Comparison of ENCODE assay signal across 22 mouse cellular contexts in genomic region chr5:147191801-147192575, GRCm38 (mm10). TPM values are rescaled to one million over a fixed set of nuclear protein-coding genes. Genes with fewer than 3 reads are reported as not detected.
DNase-seq lines count a peak whose midpoint lies in the region; ATAC-seq lines count a peak whose summit lies in the region.
"Had no signal": no experiment of that assay in that cellular context is flagged by ENCODE, and none has a peak within 500 bp of the region (broad histone marks: within the 10 kb centered on the region; RNA-seq: fewer than 3 reads in every experiment).

No protein-coding gene starts in this region.

- no peak overlapping the region for H3K9ac ChIP-seq in forebrain, embryonic 11.5 days (ENCODE audit: low read length)
- no peak overlapping the region for H3K9ac ChIP-seq in forebrain, embryonic 15.5 days (replicated peaks)
- H3K9ac ChIP-seq in hindbrain, embryonic 15.5 days: no peak overlapping the region
- H3K9ac ChIP-seq in neural tube, embryonic 13.5 days: no peak overlapping the region
- H3K9ac ChIP-seq: intestine, embryonic 15.5 days; limb, embryonic 15.5 days had no signal

- H3K4me3 ChIP-seq in forebrain, embryonic 11.5 days (ENCODE audit: low read depth, low read length): 0 out of 2 replicates have a peak overlapping the region, but pooled peaks have one; percentile 5
- H3K4me3 ChIP-seq in forebrain, embryonic 15.5 days: no peak overlapping the region
- H3K4me3 ChIP-seq in hindbrain, embryonic 15.5 days: no peak overlapping the region
- peak overlapping the region; percentile 42 for H3K4me3 ChIP-seq in neural tube, embryonic 13.5 days
- H3K4me3 ChIP-seq: erythroblast, embryonic 14.5 days; intestine, embryonic 15.5 days; limb, embryonic 15.5 days had no signal

- H3K4me1 ChIP-seq in forebrain, embryonic 11.5 days (replicated peaks; ENCODE audit: control insufficient read depth, insufficient read depth, low read length): peaks cover 12% of the 10 kb centered on the region
- peaks cover 28% of the 10 kb centered on the region for H3K4me1 ChIP-seq in forebrain, embryonic 15.5 days
- H3K4me1 ChIP-seq in hindbrain, embryonic 15.5 days (replicated peaks): peaks cover 26% of the 10 kb centered on the region
- peaks cover 42% of the 10 kb centered on the region for H3K4me1 ChIP-seq in neural tube, embryonic 13.5 days (replicated peaks)

- WGBS in forebrain, embryonic 11.5 days: 2% methylated on average over 24 of the region's 24 CpGs
- under 1% methylated on average over 24 of the region's 24 CpGs for WGBS in forebrain, embryonic 15.5 days
- WGBS in hindbrain, embryonic 15.5 days: 6% methylated on average over 24 of the region's 24 CpGs
- 4% methylated on average over 24 of the region's 24 CpGs for WGBS in neural tube, embryonic 13.5 days

- no peak overlapping the region for H3K27ac ChIP-seq in forebrain, embryonic 11.5 days (ENCODE audit: low read depth, low read length)
- no peak overlapping the region for H3K27ac ChIP-seq in forebrain, embryonic 15.5 days (replicated peaks)
- H3K27ac ChIP-seq in hindbrain, embryonic 15.5 days (replicated peaks): no peak overlapping the region
- no peak overlapping the region for H3K27ac ChIP-seq in neural tube, embryonic 13.5 days (replicated peaks)
- H3K27ac ChIP-seq: intestine, embryonic 15.5 days; limb, embryonic 15.5 days; macrophage had no signal

- H3K36me3 ChIP-seq in forebrain, embryonic 11.5 days (ENCODE audit: control insufficient read depth, insufficient read depth, low read length): no peaks in the 10 kb centered on the region
- no peaks in the 10 kb centered on the region for H3K36me3 ChIP-seq in forebrain, embryonic 15.5 days
- no peaks in the 10 kb centered on the region for H3K36me3 ChIP-seq in hindbrain, embryonic 15.5 days
- H3K36me3 ChIP-seq in neural tube, embryonic 13.5 days: no peaks in the 10 kb centered on the region
- H3K36me3 ChIP-seq: intestine, embryonic 15.5 days; limb, embryonic 15.5 days had no signal

- no peak for ATAC-seq in forebrain, embryonic 11.5 days (replicated peaks; ENCODE audit: low FRiP score)
- ATAC-seq in forebrain, embryonic 15.5 days (replicated peaks): no peak
- no peak for ATAC-seq in hindbrain, embryonic 15.5 days (ENCODE audit: low FRiP score, low read depth)
- ATAC-seq in neural tube, embryonic 13.5 days (ENCODE audit: low read depth): no peak
- ATAC-seq in megakaryocyte, adult 5-6 weeks (ENCODE audit: poor library complexity, severe bottlenecking): no peak
- ATAC-seq: intestine, embryonic 15.5 days had no signal

- no peaks in the 10 kb centered on the region for H3K9me3 ChIP-seq in forebrain, embryonic 11.5 days (ENCODE audit: control insufficient read depth, low read length)
- no peaks in the 10 kb centered on the region for H3K9me3 ChIP-seq in forebrain, embryonic 15.5 days
- H3K9me3 ChIP-seq in hindbrain, embryonic 15.5 days: no peaks in the 10 kb centered on the region
- H3K9me3 ChIP-seq in neural tube, embryonic 13.5 days: no peaks in the 10 kb centered on the region
- H3K9me3 ChIP-seq: intestine, embryonic 15.5 days; limb, embryonic 15.5 days had no signal

- DNase-seq in forebrain, embryonic 11.5 days (ENCODE audit: low spot score): no peak
- DNase-seq in right cerebral cortex, postnatal 25 days: peak; percentile 8
- no peak for DNase-seq in right cerebral cortex, adult 18-20 months
- no peak for DNase-seq in heart, postnatal 10 days
- DNase-seq: adrenal gland, postnatal 14 days; kidney, postnatal 4 days; lung, adult 2 months; right cerebral cortex, postnatal 14 days had no signal

- H3K4me2 ChIP-seq in forebrain, embryonic 11.5 days (ENCODE audit: low read depth, low read length, severe bottlenecking): no peak overlapping the region
- H3K4me2 ChIP-seq in forebrain, embryonic 15.5 days (replicated peaks): no peak overlapping the region
- H3K4me2 ChIP-seq in hindbrain, embryonic 15.5 days: peak overlapping the region; percentile 23; the same call in 1 of the 2 replicates
- H3K4me2 ChIP-seq in neural tube, embryonic 13.5 days: peak overlapping the region; percentile 68
- H3K4me2 ChIP-seq: heart, embryonic 11.5 days; intestine, embryonic 15.5 days; limb, embryonic 15.5 days had no signal

- peaks cover 88% of the 10 kb centered on the region for H3K27me3 ChIP-seq in forebrain, embryonic 11.5 days (ENCODE audit: control insufficient read depth, insufficient read depth, low read length)
- peaks cover 94% of the 10 kb centered on the region for H3K27me3 ChIP-seq in forebrain, embryonic 15.5 days
- peaks cover 80% of the 10 kb centered on the region for H3K27me3 ChIP-seq in hindbrain, embryonic 15.5 days
- peaks cover 98% of the 10 kb centered on the region for H3K27me3 ChIP-seq in neural tube, embryonic 13.5 days

- intact Hi-C loops in heart, postnatal 10 days (cut with DNase I): no loop called here

RNA-seq across cellular contexts. Expression of gene Gsx1, which starts 3.5 kb away (rescaled TPM):
- polyA plus RNA-seq in forebrain, embryonic 11.5 days (2014; fragmentation: Nextera tagmentation; extraction: Ambion mirVana): 8.9 and 10.6 TPM in 2 replicates
- polyA plus RNA-seq in forebrain, embryonic 15.5 days (2015; fragmentation: Nextera tagmentation; extraction: Ambion mirVana): 2.1 and 3.3 TPM in 2 replicates
- 7.4 and 9.3 TPM in 2 replicates for polyA plus RNA-seq in hindbrain, embryonic 15.5 days (2015; fragmentation: Nextera tagmentation; extraction: Ambion mirVana)
- 5.3 and 7.1 TPM in 2 replicates for polyA plus RNA-seq in neural tube, embryonic 13.5 days (2015; fragmentation: Nextera tagmentation; extraction: Ambion mirVana)
- total RNA-seq in megakaryocyte, adult 5-6 weeks (2015): not detected in 2 replicates
- total RNA-seq in megakaryocyte, adult 5-6 weeks (2017): not detected in 2 replicates
- not detected for total RNA-seq in heart, postnatal 10 days (2021)
- total RNA-seq: adrenal gland, postnatal 14 days; CH12.LX; gastrocnemius, postnatal 4 days; heart, postnatal 25 days had no signal
- polyA plus RNA-seq: erythroblast, embryonic 14.5 days; heart, embryonic 11.5 days; intestine, embryonic 15.5 days; kidney, embryonic 14.5 days; limb, embryonic 15.5 days; lung, adult 2 months; macrophage; stomach, embryonic 16.5 days had no signal

Comparison
In these comparisons a context has a peak if more than half of its experiments do, and no peak if none do; other contexts are left out.
1. H3K4me3 ChIP-seq: peak in forebrain, embryonic 11.5 days (single experiment) and neural tube, embryonic 13.5 days (single experiment); none in forebrain, embryonic 15.5 days (single experiment) and hindbrain, embryonic 15.5 days (single experiment).
2. H3K4me2 ChIP-seq: peak in hindbrain, embryonic 15.5 days (single experiment) and neural tube, embryonic 13.5 days (single experiment); none in forebrain, embryonic 11.5 days (single experiment) and forebrain, embryonic 15.5 days (single experiment).